Mouse (Mus musculus): Measurements from ENCODE around the gene Lmo2.

- no peak for TF ChIP-seq CTCF (IDR thresholded peaks at IDR 0.05; ENCODE audit: borderline replicate concordance, insufficient read depth, low read depth, low read length)
- no peak for TF ChIP-seq POLR2A (IDR thresholded peaks at IDR 0.05; ENCODE audit: borderline replicate concordance, insufficient read depth, low read length)
These were observed 39.4 kb upstream of the Lmo2 start for GRCm38 (mm10) chr2:103918375-103918774.
